Mouse (Mus musculus) forebrain, embryonic 14.5 days (tissue): Measurements from ENCODE around the gene Sipa1. TPM values are rescaled to one million over a fixed set of nuclear protein-coding genes. Genes with fewer than 3 reads are reported as not detected.
"Not testable (repeated sequence)": the region's sequence is repeated elsewhere in the genome, so short reads cannot be mapped to it uniquely, and the experiment has no call there.

Source experiments
- ATAC-seq: fragments of 200-750 bp; cut with Nextera tagmentation; 2 replicates; pipeline ENCODE4 v1.8.0; 2017; ENCODE audit warnings: mild to moderate bottlenecking, moderate library complexity
- DNase-seq: peaks from one replicate; pipeline ENCODE4 v3.0.0-alpha.2; 2015; ENCODE audit warnings: low spot score
- H3K27ac ChIP-seq: fragments of 300-500 bp; sonication (generic); 2 replicates; pipeline ENCODE4 v1.5.1; 2014; ENCODE audit warnings: low read depth, mild to moderate bottlenecking, control low read depth, low read length, moderate library complexity
- H3K27me3 ChIP-seq: fragments of 300-500 bp; sonication (generic); replicated peaks from 2 replicates; pipeline ENCODE4 v1.6.1; 2014; ENCODE audit warnings: low read length, control low read depth, mixed read lengths; ENCODE audit not compliant: control insufficient read depth, insufficient read depth
- H3K36me3 ChIP-seq: fragments of 300-500 bp; sonication (generic); 2 replicates; pipeline ENCODE4 v1.6.1; 2014; ENCODE audit warnings: low read length, control low read depth; ENCODE audit not compliant: control insufficient read depth, insufficient read depth
- H3K4me1 ChIP-seq: fragments of 300-500 bp; sonication (generic); 2 replicates; pipeline ENCODE4 v1.6.1; 2014; ENCODE audit warnings: antibody characterized with exemption, low read length, control low read depth; ENCODE audit not compliant: control insufficient read depth, insufficient read depth
- H3K4me2 ChIP-seq: fragments of 300-500 bp; sonication (generic); 2 replicates; pipeline ENCODE4 v1.6.1; 2014; ENCODE audit warnings: mild to moderate bottlenecking, control low read depth, low read length
- H3K4me3 ChIP-seq: fragments of 300-500 bp; sonication (generic); 2 replicates; pipeline ENCODE4 v1.5.1; 2014; ENCODE audit warnings: low read depth, low read length, control low read depth
- H3K9ac ChIP-seq: fragments of 300-500 bp; sonication (generic); 2 replicates; pipeline ENCODE4 v1.6.1; 2014; ENCODE audit warnings: mild to moderate bottlenecking, low read length, control low read depth, moderate library complexity
- H3K9me3 ChIP-seq: fragments of 300-500 bp; sonication (generic); replicated peaks from 2 replicates; pipeline ENCODE4 v1.6.1; 2016; ENCODE audit warnings: low read length, control low read depth, mixed read lengths; ENCODE audit not compliant: control insufficient read depth
- WGBS: fragments of 180-500 bp; shearing (Covaris S2); extraction: QIAGEN DNeasy Blood & Tissue Kit; methylation state at CpG from one replicate; pipeline ENCODE4 v1.1.7; 2014; 5-methylcytosine and 5-hydroxymethylcytosine counted together
- polyA plus RNA-seq: library from polyadenylated mRNA; unstranded; fragments of >200 nt; fragmentation: Nextera tagmentation; extraction: Ambion mirVana; gene quantifications from 2 replicates; pipeline ENCODE4 v1.2.1, GENCODE M21; 2014

The Sipa1 gene
- polyA plus RNA-seq, 1 experiment from 2014 or later: 9.2 TPM

DNA sequence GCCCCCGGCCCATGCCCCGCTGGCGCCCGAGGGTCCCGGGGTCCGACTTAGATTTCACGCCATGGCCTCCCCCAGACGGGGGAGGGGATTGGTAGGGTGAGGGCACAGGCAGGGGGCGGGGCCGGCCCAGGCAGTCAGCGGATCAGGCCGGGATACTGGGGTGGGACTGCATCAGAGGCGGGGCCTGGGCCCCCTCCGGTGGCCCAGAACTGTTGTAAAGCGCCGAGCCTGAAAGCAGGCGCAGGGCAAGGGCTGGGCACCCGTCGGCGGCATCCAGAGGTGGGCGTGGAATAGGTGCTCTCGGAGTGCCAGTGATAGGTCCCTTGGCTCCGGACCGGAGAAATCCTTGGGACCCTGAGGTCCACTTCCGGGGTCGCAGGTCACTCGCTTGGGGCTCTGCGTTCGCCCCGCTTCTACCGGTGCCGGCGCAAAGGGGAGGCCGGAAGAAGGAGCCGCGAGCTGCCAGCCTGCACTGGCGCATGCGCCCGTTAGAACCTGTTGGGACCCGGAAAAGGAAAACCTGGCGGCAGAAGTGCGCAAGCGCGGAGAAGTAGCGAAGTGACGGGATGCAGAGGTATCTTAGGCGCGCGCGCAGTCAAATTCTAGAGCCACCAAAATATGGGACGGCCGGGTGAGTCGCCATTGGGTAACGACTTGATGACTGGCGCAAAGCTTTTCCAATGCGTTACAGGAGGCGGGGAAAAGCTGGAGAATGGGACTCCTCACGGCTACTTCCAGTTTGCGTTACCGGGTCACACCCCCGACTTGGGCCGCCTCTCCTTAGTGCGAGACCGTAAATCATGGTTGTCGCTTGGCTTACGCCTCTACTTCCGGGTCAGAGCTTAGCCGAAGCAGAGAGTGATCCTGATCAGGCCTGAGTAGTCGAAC lies 24.9 kb upstream of the Sipa1 start, which contains the start of the genes Map3k11 and Pcnx3:
Gene Map3k11 (plus strand): TSS at position 543 of the 888 bp plus-strand sequence.
Gene Pcnx3 (minus strand): TSS at position 709 of the 888 bp plus-strand sequence.
- peaks cover 60% of the 10 kb centered on the region for H3K36me3 ChIP-seq

DNA sequence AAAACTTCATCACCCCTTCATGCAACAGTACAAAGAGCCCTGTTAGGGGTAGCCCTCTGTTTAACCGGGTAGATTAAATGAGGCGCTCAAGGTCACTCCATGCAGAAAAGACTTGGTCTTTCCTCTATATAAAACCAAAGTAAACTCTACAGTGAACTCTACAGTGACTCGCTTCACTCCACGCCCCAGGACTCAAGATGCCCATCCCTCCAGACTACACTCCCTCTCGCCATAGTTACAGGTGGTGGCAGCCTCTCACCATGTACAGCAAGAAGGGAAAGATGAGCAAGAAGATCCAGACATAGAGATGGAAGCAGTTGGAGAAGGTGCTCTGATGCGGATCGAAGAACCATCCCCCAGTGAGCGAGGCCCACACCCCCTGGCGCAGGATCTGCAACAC lies 24.2 kb upstream of the Sipa1 start:
- H3K36me3 ChIP-seq: peaks cover 61% of the 10 kb centered on the region

More for the DNA sequence above, 24.9 kb upstream of the Sipa1 start, which contains the start of the genes Map3k11 and Pcnx3:
- Histone ChIP-seq H3K9ac (peak within 1 kb of the TSS; percentile 87), H3K27ac (peak within 1 kb of the TSS; percentile 78), H3K4me3 (peak within 1 kb of the TSS; percentile 89), H3K4me2 (peak within 1 kb of the TSS; percentile 100), H3K9me3 (no peaks in the 10 kb centered on the region), H3K27me3 (no peaks in the 10 kb centered on the region), H3K4me1 (peaks cover 21% of the 10 kb centered on the region)
- ATAC-seq (peak; percentile 96), DNase-seq (peak; percentile 99)
- under 1% methylated on average over 69 of the region's 69 CpGs for WGBS

DNA sequence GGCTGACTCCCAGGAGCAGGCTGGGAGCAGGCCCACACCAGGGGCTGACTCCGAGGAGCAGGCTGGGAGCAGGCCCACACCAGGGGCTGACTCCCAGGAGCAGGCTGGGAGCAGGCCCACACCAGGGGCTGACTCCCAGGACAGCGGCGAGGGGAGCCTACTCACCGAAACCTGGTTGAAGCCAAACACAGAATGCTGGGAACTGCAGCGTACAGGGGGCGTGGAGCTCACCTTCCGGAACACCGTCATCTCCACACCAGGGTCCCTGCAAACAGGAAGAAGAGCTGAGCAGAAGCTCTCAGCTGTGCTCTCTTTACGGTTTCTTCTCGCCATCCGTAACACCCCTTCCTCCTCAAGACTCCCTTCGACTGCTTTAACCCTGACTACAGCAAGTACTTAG lies 23.4 kb upstream of the Sipa1 start:
- H3K9me3 ChIP-seq, H3K4me2 ChIP-seq, ATAC-seq, H3K27me3 ChIP-seq, H3K4me3 ChIP-seq, H3K27ac ChIP-seq, DNase-seq: not testable (repeated sequence)
- WGBS: 94% methylated on average over 12 of the region's 12 CpGs
- Histone ChIP-seq H3K4me1 (peaks cover 19% of the 10 kb centered on the region), H3K36me3 (peaks cover 64% of the 10 kb centered on the region), H3K9ac (0 out of 2 replicates have a peak overlapping the region, but pooled peaks have one; percentile 14)

More for the DNA sequence above, 24.2 kb upstream of the Sipa1 start:
- peak overlapping the region; percentile 68; the same call in 1 of the 2 replicates for H3K27ac ChIP-seq
- H3K9ac ChIP-seq: peak overlapping the region; percentile 87
- no peaks in the 10 kb centered on the region for H3K27me3 ChIP-seq
- H3K9me3 ChIP-seq: no peaks in the 10 kb centered on the region
- ATAC-seq (no peak), DNase-seq (no peak)
- H3K4me2 ChIP-seq: peak overlapping the region; percentile 100
- 19% methylated on average over 9 of the region's 9 CpGs for WGBS
- peak overlapping the region; percentile 89 for H3K4me3 ChIP-seq
- peaks cover 21% of the 10 kb centered on the region for H3K4me1 ChIP-seq

DNA sequence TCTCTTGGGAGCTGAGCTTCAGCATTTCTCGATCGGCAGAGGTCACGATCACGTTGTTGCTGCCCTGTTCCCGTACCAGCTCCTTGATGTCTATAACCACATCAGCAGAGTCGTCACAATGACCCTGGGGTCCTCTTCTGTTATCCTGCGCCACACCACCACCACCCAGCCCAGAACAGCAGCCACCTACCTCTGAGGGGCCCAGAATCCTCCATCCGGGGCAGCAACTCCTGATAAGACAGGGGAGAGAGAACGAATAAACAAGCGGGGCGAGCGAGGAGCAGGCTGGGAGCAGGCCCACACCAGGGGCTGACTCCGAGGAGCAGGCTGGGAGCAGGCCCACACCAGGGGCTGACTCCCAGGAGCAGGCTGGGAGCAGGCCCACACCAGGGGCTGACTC lies 22.9 kb upstream of the Sipa1 start:
- ATAC-seq: no peak
- DNase-seq: no peak
- Histone ChIP-seq H3K27me3 (no peaks in the 10 kb centered on the region), H3K27ac (no peak overlapping the region), H3K36me3 (peaks cover 65% of the 10 kb centered on the region), H3K4me1 (peaks cover 19% of the 10 kb centered on the region), H3K9ac (no peak overlapping the region), H3K4me3 (no peak overlapping the region), H3K4me2 (no peak overlapping the region), H3K9me3 (no peaks in the 10 kb centered on the region)
- 97% methylated on average over 13 of the region's 13 CpGs for WGBS

DNA sequence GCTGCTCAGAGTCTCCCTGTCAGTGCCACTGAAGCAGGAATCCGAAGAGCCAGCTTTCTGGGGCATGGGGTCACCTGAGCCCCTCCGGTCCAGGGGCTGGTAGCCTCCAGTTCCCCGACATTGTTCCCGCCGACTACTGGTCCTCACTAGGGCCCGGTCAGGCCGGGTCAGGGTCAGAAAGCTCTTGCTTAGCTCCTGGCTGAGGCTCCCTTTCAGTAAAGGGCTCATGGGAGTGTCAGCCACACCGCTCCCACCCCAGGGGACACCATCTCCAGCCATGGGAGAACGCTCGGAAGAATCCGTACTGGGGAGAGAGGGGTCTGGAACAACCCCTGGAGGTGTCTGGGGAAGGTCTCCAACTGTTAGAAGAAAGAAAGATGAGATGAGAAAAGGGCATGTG lies 22.4 kb upstream of the Sipa1 start:
- no peaks in the 10 kb centered on the region for H3K9me3 ChIP-seq
- DNase-seq (no peak), ATAC-seq (no peak)
- H3K9ac ChIP-seq: no peak overlapping the region
- WGBS: 94% methylated on average over 11 of the region's 11 CpGs
- H3K36me3 ChIP-seq: peaks cover 65% of the 10 kb centered on the region
- H3K4me1 ChIP-seq: peaks cover 16% of the 10 kb centered on the region
- H3K27me3 ChIP-seq: no peaks in the 10 kb centered on the region
- no peak overlapping the region for H3K4me3 ChIP-seq
- no peak overlapping the region for H3K4me2 ChIP-seq
- no peak overlapping the region for H3K27ac ChIP-seq

DNA sequence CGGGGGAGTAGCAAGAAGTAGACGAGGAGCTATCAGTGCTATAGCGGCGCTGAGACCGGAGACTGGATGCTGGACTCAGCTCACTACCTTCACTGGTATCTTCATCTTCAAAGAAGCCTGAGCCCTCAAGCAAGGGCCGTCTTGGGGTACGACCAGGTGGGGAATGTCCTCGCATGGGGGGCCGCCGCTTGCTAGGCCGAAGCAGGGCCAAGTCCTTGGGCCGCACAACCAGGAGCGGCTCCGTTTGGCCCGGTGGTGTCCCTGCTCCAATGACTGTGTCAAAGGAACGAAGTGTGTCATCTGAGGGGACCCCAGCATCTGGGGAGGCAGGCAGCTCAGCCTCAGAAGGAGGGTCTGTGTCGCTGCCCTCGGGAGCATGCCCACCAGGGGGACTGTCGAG lies 21.9 kb upstream of the Sipa1 start:
- 95% methylated on average over 19 of the region's 19 CpGs for WGBS
- peaks cover 65% of the 10 kb centered on the region for H3K36me3 ChIP-seq
- H3K27ac ChIP-seq: no peak overlapping the region
- no peaks in the 10 kb centered on the region for H3K9me3 ChIP-seq
- H3K9ac ChIP-seq: no peak overlapping the region
- H3K4me3 ChIP-seq: no peak overlapping the region
- peaks cover 15% of the 10 kb centered on the region for H3K4me1 ChIP-seq
- no peak for DNase-seq
- no peak for ATAC-seq
- H3K4me2 ChIP-seq: no peak overlapping the region
- H3K27me3 ChIP-seq: no peaks in the 10 kb centered on the region

DNA sequence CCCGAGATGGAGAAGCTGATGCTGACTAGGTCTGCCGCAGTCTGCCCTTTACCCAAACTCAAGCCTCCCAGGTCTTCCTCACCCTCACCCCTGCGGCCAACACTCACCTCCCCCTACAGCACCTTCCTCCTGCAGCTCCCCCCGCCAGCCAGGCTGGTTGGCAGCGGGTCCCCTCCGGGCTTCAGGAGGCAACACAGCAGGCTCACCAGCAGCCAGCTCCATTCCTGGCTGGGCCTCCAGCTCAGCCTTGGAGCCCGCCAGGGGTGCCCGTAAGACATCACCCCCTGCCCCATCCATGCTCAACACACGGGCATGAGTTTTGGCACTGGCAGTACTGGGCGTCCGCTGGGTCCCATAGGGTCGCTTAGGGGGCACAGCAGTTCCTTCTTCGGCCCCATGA lies 21.5 kb upstream of the Sipa1 start:
- H3K27ac ChIP-seq: no peak overlapping the region
- ATAC-seq (no peak), DNase-seq (no peak)
- no peak overlapping the region for H3K4me3 ChIP-seq
- H3K9ac ChIP-seq: no peak overlapping the region
- H3K4me1 ChIP-seq: peaks cover 10% of the 10 kb centered on the region
- no peaks in the 10 kb centered on the region for H3K27me3 ChIP-seq
- WGBS: 94% methylated on average over 13 of the region's 13 CpGs
- H3K36me3 ChIP-seq: peaks cover 70% of the 10 kb centered on the region
- no peaks in the 10 kb centered on the region for H3K9me3 ChIP-seq
- no peak overlapping the region for H3K4me2 ChIP-seq

DNA sequence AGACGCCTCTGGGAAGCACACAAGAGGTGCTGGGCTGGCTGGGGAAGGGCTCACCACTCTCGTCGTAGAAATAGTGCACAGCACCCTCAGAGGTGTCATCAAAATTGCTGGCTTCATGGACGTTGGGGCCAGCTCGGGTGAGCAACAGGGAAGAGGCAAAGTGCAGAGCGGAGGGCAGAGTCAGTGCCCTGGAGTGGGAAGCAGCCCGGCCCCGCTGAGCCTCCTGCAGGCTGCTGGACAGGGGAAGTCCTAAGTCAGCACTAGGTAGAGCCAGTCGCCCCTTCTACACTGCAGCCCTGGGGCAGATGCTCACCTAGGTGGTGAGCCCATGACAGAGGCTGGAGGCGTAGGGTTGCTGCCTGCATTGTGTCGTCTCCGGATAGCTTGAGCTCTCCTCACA lies 20.7 kb upstream of the Sipa1 start:
- ATAC-seq: no peak
- WGBS: 91% methylated on average over 12 of the region's 12 CpGs

DNA sequence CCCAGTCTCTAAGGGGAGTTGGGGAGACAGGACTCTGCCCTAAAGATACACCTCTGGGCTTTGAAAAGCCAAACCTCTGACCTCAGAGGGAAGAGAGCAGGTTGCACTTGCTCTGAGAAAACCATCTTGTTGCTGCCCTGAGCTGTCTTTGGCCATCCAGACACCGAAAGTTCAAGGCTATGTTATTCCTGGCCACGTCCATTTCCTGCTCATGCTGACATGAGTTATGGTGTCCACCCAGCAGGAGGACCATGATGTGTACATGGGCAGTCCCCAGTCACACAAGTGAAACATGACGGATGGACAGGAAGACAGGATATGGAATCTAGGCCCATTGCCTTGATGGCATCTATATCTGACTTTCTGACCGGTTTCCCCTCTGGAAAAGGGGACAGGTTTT lies 16.9 kb upstream of the Sipa1 start:
- Histone ChIP-seq H3K9ac (no peak overlapping the region), H3K27me3 (no peaks in the 10 kb centered on the region), H3K9me3 (no peaks in the 10 kb centered on the region), H3K4me3 (no peak overlapping the region), H3K27ac (no peak overlapping the region), H3K4me2 (no peak overlapping the region), H3K36me3 (peaks cover 95% of the 10 kb centered on the region), H3K4me1 (no peaks in the 10 kb centered on the region)
- DNase-seq (no peak), ATAC-seq (no peak)
- 88% methylated on average over 4 of the region's 4 CpGs for WGBS

More for the DNA sequence above, 20.7 kb upstream of the Sipa1 start:
- Histone ChIP-seq H3K9me3 (no peaks in the 10 kb centered on the region), H3K4me3 (no peak overlapping the region), H3K4me2 (no peak overlapping the region), H3K36me3 (peaks cover 77% of the 10 kb centered on the region), H3K27ac (no peak overlapping the region), H3K4me1 (peaks cover 9% of the 10 kb centered on the region), H3K9ac (no peak overlapping the region), H3K27me3 (no peaks in the 10 kb centered on the region)
- DNase-seq: no peak
